Mouse (Mus musculus) spleen, adult 18-20 months (tissue): Measurements from ENCODE around the gene Umad1.

Experiments used
- DNase-seq, 2 experiments: peaks; one replicate each; pipeline ENCODE4 v3.0.0; 2022; ENCODE audit warnings: mixed read lengths in 2 of 2

Umad1 gene

DNA sequence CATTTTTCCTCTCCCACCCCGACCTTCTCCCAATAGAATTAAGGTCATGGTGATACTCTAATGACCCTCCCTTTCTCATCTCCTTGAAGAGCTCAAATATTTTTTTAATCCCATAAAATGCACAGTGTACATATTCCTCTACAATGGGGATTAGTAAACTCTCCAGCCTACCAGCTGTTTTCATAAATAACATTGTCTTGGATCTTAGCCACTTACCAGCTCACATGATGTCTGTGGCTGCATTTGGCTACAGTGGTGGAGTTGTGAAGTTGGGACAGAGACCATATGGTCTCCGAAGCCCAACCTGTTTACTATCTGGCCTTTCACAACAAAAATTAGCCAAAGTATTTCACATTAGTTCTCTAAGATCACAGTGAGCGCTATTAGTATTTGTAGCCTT lies 111.5 kb downstream of the Umad1 start:
- no peak for DNase-seq

DNA sequence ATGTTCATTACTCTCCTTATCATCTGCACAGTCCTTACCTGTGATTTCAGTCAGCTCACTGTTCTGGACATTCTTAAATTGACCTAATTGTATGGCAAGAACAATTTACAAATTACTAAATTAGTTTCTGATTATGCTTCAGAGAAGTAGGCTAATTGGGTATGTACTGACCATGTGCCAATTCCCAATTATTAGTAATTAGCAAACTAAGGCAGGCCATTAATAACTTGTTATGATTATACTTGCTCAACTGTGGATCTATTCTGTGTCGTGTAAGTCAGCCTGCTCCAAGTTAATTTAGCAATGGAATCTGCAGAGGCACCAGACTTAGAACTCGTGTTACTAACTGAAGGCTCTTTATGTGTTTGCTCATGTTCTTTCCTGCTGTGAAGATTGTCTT lies 114.0 kb downstream of the Umad1 start:
- DNase-seq: no peak

DNA sequence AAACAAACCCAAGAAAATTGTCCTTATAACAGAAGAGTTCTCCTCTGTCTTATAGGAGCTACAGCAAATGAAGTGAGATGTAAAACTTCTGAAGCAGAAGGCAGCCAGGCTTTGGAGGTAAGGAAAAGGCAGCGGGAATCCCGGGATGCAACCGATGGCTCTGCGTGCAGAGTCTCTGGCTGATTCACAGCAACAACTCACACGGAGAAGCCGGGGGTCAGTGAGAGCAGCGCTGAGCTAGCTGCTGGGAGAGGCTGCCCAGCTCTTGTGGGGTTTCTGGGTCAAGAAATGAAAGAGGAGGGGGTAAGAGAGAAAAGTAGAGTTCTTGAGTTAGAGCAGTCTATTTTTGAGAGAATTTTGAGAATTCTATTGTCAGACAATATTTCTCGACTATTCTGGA lies 114.8 kb downstream of the Umad1 start:
- DNase-seq: no peak

DNA sequence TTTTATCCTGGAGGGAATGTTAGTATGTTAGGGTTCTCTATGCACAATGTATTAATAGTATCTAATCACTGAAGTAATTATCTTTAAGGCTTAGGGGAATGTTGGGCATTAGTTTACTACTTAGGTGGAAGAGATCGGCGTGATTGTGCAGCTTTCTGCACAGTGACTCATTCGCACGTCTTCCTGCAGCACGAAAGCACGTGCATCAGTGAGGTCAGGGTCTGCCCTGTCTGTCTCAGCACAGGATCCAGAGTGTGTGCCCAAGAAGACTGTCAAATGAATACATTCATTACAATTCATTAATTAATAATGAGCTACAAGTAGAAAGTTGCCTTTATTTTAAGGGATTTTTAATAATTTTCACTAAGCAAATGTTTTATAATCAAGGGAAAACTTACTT lies 115.2 kb downstream of the Umad1 start:
- no peak for DNase-seq

DNA sequence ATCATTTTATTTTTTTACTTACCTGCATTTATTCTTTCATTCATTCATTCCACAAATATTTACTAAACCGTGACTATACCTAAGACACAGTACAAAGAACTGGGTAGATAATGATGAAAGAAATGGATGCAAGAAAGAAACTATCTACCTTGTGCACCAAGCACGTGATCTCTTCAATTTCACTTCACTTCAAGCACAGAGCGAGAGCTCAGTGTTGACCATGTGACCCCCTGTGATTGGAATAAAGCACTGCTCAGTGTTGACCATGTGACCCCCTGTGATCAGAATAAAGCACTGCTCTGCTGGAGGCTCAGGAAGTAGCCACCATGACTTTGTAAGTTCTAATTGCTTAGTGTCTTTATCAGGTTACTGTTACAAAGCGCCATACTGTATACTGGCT lies 115.6 kb downstream of the Umad1 start:
- DNase-seq: no peak

DNA sequence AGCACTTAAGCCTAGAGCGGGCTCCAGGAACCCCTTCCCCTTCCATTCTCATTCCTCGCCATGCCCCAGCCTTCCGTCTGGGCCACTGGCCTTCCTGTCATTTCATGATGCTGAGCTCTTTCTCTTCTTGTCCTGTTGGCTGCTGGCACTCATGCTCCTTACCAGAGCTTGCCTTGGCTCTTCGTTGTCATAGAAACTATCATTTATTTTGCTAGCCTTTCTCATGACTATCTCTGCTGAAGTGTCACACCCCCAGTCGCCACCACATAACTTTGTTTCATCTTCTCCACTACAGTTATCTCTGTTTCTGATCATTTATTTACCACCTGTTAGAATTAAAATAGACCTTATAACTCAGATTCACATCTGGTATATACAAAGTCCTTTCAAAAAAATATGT lies 117.3 kb downstream of the Umad1 start:
- no peak for DNase-seq

DNA sequence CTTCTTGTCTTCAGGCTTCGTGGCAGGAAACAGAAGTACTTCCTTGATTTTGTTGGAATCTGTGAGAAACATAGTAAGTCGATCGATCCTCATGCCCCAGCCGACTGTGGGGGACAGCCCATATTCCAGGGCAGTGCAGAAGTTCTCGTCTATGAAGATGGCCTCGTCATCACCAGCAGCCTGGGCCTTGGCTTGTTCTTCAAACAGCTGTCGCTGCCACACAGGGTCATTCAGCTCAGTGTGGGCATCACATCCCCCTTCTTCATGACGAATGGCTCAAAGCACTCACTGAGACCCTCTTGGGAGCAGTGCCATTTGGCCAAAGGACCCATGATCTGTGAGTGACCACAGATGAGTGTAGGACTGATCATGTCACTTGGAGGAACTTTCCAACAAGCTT lies 118.6 kb downstream of the Umad1 start:
- no peak for DNase-seq

DNA sequence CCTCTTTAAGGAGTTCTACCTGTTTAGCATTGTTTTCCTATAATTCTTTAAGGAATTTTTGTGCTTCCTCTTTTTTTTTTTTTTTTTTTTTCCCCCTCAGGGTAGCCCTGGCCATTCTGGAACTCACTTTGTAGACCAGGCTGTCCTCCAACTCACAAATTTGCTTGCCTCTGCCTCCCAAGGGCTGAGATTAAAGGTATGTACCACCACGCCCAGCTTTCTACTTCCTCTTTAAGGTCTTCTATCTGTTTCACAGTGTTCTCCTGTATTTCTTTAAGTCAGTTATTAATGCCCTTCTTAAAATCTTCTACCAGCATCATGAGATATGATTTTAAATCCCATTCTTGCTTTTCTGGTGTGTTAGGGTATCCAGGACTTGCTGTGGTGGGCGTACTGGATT lies 130.2 kb downstream of the Umad1 start:
- DNase-seq: no peak

DNA sequence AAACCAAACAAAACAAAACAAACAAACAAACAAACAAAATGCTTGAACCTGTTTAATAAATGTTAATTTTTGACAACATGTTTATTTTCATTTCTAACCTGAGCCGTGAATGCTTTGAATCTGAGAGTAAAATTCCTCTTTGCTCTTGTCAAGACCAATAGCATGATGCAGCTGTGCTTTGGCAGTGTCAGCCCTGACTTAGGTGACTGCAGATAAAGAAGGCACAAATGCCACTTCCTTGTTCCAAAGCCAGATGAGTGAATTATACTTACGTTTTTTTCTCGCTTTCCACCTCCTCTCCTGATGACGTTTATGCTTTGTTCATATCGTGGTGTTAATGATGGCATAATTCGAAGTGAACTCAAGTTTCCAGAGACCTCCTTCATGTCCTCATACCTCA lies 131.2 kb downstream of the Umad1 start:
- DNase-seq: no peak

DNA sequence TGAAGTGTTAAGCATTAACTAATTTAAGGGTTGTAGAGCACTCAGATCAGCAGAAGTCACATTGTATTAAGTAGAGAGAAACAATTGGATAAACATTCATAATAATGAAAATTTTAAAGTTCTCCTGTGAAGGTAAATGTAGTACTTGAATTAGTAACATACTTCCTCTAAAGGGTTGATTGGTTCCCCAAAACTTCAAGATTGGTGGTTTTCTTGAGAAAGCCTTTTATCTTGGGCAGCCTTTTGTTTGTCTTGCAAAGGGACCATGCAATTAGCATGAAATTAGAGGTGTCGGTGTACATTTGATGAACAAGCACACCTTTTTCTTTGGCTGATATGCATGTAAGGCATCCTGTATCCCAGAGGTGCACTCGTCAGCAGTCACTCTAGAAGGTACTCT lies 131.8 kb downstream of the Umad1 start:
- no peak for DNase-seq

DNA sequence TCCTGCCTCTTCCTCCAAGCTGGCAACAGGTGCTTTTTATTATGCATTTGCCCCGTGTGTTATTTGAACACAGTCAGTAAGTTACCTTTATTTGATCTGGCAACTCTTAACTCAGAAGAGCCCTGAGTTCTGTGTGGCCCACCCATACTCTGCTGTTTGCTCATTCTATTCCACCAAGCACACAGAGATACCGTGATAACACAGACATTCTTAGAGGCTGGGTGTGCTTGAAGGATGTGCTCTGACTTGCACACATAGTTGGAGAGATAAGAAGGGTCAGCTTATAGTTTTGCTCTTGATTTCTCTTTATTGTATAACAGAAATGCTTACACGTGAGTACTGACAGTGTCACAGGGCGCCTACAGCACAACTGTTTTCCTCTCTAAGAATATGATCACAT lies 133.9 kb downstream of the Umad1 start:
- no peak for DNase-seq

DNA sequence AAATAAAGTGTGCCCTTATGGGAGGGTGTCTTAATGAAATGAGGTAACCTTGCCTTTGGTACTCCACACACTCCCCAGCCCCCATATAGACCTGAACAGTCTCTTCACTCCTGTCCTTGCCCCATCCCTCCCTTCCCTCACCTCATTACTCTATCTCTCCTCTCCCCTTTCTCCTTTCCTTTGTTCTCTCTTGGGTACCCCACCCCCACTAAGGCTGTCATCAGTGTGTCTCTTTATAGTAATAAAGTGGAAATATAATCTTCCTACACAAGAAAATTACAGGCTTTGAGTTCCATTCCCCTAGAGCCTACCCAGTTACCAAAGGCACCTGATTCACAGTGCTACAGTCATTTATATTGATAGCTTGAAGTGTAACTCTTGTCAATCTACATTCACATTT lies 135.0 kb downstream of the Umad1 start:
- DNase-seq: no peak

DNA sequence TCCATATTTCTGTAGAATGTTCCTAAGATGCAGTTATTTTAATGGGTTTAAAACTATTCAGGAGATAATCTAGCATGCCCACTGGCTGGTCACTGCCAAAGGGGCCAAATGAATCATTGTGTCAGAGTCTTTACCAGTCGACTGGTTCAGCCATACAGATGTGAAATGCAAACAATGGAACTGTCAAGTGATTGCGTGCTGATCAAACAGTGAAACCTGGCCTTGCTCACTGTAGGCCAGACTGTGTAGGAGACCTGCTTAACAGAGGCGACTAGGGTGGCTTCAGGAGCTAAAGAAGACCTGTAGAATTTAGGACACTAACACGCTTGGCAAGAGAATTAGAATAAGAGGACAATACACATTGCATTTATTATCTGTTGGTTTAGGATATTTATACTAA lies 136.0 kb downstream of the Umad1 start:
- no peak for DNase-seq

DNA sequence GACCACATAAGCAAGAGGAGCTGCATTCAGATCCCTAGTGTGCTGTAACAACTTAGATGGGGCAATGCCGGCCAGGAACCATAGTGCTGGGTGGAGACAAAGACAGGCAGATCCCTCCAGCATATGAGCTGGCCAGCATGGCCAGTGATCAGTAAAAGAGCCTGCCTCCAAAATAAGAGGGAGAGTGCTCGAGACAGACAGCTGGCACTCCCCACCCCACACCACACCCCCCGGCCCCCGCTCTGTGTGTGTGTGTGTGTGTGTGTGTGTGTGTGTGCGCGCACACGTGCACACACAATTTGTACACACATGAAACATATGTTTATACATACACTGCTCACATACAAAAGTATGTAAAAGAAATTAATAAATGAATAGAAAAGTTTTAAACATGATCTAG lies 138.2 kb downstream of the Umad1 start:
- DNase-seq: no peak

DNA sequence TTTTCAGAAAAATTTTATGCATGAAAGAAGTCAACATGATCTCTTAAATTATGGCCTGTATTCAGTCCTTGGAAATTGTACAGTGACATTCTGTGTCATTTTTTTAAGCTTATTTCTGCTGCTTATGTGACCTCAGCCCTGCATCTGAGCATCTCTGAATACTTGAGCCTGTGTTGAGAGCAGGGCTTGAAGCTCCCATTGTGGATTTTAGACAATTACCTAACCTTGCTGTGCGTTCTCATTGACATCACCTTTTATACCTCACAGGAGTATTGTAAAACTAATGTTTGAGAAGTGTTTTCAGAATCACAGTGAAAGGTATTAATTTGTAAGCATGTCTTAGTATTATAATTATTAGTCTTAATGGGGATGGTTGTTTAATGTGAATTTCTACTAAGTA lies 140.6 kb downstream of the Umad1 start:
- no peak for DNase-seq

DNA sequence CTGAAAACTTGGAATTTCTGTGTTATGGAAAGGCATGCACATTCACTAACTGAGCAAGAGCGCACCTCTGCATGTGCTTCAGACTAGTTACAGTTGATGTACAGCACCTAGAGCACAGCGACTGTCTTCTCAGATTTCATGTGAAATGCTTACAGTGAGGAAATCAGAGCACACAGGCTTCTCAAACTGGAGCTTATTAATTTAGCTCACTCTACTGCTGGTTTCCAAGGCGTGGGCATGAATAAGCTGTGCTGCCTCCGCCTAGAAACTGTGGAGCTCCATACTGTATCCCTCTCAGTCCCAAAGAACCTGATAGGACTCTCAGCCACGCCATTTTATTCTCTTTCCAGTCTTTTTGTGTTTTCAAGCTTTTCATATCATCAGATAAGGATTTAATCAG lies 144.0 kb downstream of the Umad1 start:
- DNase-seq: no peak

DNA sequence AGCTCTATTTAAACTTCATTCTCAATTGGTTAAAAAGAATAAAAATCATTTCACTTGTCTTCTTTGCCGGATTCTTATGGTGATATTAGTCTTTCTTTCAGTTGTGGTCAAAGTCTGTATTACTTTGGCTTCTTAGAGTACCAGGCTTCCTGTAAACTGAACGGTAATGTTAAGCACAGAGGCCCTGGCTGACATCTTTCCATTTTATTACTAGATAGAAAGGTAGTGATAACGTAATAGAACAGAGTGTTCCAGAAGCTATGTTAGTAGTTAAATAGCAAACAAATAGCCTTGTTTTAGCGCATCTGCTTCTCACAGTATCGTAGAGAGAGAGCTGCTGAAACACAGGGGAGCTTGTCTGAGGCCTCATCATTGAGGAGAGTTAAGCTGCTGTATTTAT lies 146.8 kb downstream of the Umad1 start:
- DNase-seq: no peak

DNA sequence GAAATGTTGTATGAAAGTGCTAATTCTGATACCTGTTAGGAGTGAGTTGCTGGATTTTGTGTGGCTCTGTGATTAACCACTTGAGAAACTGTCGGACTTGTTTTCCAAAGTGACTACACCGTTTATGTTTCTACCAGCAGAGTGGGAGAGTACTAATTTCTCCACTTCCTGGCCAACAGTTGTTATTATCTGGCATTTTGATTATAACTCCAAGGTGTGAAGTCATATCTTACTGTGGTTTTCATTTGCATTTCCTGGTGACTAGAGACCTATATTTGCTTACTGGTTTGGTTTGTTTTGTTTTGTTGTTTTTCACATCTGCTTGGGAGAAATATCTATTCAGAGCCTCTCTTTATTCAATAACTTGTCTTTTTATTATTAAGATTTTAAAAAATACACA lies 149.2 kb downstream of the Umad1 start:
- no peak for DNase-seq

DNA sequence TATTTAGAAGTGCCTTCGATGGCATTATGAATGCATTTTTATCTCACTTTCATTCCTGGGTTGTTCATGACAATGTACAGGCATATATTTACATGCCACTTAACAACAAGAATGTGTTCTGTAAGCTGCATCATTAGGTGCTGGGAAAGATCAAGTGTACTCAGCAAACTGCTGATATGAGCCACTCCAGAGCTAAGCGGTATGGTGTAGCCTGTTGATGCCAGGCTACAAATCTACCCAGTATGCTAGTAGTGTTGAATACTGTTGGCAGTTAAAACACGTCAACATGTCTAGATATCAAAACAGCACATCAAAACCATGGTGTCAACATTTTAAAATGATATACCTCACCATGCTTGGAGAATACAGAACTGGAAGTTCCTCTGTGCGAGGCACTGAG lies 150.8 kb downstream of the Umad1 start:
- no peak for DNase-seq

DNA sequence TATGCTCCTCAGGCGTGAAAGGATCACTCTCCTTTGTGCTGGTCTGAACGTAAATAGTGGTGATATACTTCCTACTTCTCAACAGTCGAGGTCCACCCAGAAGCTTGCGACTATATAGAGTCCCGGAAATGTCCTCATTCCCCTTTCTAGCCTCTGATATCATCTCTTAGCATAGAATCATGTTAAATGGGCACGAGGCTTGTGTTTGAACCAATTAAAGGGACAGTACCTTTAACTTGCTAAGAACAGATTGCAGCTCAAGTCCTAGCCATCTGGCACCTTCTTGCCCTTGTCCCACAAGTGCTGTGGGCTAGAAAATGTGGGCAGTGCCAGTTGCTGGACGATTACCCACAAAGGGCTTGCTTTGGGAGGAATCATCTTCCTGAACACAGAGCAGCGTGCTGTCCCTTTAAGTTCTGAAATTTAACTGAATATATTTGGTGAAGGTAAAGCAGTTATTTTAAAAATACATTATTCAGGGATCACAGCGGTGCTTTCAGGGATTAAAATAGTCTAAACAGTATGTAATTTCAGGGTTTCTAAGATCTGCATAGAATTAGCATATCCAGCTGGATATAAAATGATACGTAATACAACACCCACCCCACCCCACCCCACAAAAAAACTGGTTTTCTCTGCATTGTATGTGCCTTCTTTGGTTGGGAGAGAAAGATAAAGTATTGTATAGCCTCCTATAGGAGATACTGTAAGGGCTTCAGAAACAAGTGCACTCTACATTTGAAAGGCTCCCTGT lies 153.9 kb downstream of the Umad1 start:
- no peak for DNase-seq

DNA sequence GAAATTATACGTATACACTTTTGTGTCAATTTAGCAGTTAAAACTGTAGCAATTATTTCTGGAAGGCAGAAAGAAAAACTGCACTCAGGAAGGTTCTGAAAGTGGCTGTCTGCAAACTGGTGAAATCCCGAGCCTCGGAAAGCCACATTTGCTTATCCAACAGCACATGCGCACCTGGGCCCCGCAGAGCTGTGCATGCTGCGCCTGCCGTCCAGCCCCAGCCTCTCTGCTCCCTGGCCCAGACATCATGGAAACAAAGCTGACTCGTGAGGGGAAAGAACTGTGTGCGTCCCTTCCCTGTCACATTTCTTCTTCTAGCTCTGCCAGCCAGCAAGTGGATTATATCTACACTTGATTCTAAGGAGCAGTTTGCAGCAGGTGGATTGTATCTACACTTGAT lies 154.9 kb downstream of the Umad1 start:
- no peak for DNase-seq

DNA sequence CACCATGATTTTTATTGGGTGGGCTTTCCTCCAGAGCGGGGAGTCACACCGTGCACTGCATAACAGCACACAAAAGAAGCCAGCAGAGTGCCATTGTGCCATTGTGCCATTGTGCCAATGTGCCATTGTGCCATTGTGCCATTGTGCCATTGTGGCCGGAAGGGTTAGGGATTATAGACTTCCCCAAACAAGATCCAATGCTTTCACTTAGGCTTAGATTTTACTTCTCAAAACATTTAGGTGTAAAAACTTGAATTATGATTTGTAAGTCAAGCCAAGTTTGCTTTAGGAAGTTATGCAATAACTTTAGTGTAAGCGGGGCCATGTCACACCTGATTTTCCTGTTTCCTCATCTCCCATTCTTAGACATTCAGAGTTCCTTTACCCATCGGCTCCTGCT lies 156.7 kb downstream of the Umad1 start:
- DNase-seq: no peak

DNA sequence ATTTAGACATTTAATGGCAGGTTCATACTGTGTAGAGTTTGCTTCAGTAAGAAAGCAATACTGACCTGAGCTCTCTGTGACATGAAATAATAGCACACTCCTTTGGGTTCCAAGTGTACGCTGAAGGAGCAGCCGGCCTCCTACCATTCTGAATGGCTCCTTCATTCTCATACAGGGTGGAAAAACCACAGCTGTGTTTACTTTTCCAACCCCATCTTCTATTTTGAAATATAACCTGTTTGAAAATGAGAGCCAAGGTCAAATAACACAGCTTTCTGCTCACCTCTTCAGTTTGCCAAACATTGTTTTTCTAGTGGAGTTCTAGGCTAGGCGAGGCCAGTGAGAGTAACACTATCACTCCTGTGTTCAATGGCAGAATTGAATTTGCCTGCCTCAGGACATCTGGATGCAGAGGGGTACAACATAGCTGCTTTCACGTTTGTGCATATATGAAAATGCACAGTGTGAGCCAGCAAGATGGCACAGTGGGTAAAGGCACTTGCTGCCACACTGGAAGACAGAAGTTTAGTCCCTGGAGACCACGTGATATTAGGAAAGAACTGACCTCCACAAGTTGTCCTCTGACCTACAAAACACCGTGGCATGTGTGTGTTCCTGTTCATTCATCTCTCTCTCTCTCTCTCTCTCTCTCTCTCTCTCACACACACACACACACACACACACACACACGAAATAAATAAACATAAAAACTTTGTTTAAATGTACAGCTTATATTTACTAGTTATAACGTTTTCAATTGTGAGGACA lies 157.9 kb downstream of the Umad1 start:
- DNase-seq: no peak

DNA sequence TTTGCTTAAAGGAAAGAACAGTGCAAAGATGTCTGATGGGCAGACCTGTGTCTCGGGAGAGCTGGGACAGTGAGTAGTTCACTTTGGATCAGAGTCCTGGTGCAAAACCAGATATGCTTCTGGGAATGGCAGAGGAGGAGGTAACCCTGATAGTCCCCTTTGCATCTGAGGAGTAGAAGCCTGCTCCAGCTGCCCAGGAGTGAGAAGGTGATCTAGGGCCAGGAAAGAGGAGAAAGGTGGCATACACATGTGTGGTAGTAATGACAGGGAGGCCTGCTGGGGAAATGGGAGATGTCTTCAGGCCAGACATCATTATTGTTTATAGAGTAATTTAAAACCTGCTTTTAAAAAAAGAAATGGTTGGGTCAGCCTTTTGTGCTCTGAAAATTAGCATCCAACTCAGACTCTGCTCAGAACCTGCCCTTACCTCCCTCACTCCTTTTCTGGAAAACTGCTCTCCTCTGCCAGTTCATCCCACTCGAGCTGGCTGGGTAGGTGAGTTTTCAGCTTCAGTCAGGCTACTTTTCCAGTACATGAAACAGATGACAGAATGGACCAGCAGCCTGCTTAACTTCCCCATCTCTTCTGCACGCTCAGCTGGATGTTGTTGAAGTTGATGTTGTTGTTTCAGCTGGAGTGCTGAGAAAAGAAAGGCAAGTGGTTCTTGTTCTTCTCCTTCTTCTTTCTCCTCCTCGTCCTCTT lies 160.5 kb downstream of the Umad1 start:
- DNase-seq: no peak
